Mouse (Mus musculus) heart, postnatal 0 days (tissue): ENCODE results near the gene Stag2.

Experiments used
- CTCF ChIP-seq: IDR thresholded peaks from 2 replicates; pipeline ENCODE4 v1.5.1; 2016; ENCODE audit warnings: antibody characterized with exemption, control low read depth, low read depth
- EP300 ChIP-seq: IDR thresholded peaks from 2 replicates; pipeline ENCODE4 v1.6.1; 2016; ENCODE audit warnings: antibody characterized with exemption, low read depth

DNA sequence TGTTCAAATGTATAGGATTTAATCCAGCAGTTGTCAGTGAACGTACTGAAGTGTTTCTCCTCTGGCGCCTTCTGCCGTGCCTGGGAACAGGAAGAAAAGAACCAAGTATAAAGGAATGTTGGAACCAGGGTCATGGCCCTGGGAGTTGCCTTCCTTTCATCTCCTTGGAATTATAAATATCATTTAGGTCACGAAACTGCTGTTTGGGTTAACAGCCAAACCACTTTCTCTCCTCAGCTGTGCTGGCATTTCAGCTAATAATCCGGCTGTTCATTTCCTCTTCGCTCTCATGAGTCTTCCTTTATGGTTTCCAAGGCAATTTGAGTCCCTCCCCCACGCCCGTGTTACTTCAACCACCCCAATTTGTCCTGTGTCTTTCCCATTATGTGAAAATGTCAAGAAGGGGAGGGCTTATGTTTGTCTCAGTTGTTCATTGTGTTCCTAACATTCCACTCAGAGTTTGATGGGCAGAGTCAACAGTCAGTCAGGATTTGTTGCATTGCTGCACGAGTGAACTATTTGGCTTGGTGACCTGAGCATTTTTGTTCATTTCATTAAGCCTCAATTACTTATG, 172.2 kb downstream of the Stag2 start:
- TF ChIP-seq CTCF (no peak), EP300 (no peak)
